Mouse (Mus musculus) layer of hippocampus, postnatal 14 days (tissue): ENCODE measurements around the gene Pcgf5. TPM values are rescaled to one million over a fixed set of nuclear protein-coding genes. Genes with fewer than 3 reads are reported as not detected.
A peak's percentile ranks its signal among the peaks of the same experiment; 100 is the strongest.

ENCODE experiments used
- DNase-seq, 2 experiments: peaks; one replicate each; pipeline ENCODE4 v3.0.0; 2021 to 2022; ENCODE audit warnings: low spot score in 2 of 2, mixed read lengths in 1 of 2
- total RNA-seq, 2 experiments: library from RNA; stranded (reverse); gene quantifications; 2 replicates each; pipeline ENCODE4 v1.2.3; 2021

The Pcgf5 gene
- total RNA-seq, 2 experiments from 2014 or later, result 8.2 to 8.5 TPM

DNA sequence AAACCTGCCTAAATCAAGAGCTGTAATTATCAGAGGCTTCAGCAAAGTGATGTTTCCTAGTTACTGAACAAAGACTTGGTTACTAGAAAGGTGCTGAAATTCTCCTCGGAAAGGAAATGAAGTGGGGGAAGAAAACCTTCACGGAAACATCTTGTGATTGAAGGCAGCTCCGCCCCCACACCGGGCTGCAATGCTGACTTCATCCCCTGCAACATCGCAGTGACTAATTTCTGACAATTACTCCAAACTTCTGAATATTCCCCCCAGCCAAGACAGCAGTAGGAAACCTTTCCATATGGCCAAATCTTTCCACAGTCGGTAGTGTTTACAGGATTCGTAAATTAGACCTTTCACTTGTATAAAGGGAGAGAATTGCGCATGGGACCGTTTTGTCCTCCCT is 129.0 kb downstream of the Pcgf5 start:
- DNase-seq, result peak; percentile 28 to 34

DNA sequence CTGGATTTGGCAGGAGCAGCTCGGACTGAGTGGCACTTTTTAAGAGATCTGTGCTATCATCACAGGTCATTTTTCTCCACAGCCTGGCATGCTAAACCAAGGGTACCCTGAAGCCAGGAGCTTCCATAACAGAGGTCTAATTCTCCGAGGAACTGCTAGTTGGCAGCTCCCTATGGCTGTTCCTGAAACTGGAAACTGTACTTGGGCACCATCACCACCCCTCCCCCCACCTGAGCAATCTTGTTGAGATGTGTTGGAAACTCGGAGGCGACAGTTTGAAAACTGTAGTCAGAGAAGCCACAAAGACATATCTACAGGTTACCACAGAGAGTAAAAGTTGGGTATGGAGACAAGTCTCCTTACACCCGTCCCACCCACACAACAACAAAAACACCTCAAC is 129.6 kb downstream of the Pcgf5 start:
- no peak for DNase-seq

DNA sequence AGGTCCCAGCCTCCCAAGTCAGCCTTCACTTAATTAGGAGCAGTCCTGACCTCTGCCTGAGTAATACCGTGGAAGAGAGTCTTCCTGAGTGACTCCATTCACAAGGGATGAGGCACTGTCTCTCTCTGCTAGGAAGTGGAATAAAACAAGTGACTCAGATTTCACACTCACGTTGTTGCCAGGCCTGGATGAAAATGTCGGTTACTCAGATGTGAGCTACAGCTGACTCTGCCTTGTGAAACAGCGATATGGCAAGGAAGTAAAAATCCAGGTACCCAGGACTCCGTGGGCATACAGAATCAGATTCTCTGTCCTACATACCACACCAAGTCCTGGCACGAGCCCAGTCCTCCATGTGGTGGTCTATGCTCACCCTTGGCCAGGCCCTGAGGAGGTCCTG is 142.8 kb downstream of the Pcgf5 start:
- no peak for DNase-seq

DNA sequence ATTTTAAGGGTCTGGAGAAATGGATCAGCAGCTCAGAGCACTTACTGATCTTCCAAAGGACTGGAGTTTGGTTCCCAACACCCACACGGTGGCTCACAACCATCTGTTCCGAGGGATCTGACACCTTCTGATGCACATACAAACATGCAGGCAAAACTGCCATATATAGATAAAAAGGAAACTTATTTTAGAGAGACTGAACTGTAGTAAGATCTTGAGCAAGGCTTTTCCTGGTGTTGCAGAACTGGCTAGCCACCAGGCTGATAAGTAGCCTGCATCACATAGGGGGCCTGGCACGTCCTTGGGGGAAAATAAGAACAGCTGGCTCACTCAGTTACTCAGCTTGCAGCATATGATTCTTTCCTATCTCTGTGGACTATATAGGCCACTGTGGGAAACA is 147.4 kb downstream of the Pcgf5 start:
- no peak for DNase-seq

DNA sequence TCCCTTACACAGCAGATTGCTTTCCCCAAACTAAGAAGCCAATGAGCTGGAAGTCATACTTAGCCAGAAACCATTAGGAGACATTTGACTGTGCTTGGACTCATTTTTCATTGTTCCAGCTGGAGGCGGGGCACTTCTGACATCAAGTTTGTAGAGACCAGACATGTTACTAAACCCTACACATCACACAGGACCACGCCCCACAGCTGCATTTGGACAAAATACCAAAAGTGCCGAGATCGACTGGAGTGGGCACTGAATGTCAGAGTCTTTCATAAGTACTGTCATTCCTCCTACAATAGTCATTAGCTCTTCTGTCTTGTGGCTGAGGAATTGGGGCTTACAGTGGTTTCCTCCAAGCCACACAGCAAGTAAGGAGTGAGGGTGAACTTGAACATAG is 148.4 kb downstream of the Pcgf5 start:
- no peak for DNase-seq

DNA sequence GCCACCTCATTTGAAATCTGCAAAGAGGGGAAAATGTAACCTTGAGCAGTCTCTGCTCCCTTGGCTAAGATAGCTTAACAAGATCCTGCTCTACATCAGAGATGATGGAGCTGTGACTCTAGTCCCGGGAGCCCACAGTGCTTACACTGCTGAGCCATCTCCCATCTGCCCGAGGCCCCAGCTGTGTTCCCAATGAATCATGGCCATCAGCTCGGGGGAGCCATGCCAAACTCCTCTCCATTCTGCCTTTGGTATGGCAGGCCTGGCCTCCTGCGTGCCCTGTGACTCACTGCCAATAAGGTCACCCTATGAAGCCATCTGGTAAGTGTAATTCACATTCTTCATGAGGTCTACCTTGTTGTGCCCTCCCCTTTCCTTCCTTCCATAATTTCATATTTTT is 149.0 kb downstream of the Pcgf5 start:
- DNase-seq, result no peak

DNA sequence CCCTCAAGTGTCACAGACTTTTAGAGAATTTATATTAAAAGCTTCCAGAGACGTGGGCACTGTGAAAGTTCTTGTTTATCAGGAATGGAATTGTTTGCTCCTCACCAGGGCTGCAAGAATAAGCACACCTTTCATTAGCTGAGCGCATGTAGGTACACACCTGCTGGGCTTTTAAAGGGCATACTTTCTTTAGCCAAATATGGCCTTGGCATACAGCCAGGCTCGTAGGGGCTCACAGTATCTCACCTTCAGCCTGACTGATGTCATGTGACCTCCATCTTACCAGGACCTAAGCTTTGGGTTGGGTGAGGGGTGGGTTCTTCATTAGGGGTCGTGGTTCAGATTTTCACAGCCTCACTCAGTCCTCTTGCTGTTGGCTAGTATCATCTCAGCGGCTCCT is 149.6 kb downstream of the Pcgf5 start:
- DNase-seq, result no peak

DNA sequence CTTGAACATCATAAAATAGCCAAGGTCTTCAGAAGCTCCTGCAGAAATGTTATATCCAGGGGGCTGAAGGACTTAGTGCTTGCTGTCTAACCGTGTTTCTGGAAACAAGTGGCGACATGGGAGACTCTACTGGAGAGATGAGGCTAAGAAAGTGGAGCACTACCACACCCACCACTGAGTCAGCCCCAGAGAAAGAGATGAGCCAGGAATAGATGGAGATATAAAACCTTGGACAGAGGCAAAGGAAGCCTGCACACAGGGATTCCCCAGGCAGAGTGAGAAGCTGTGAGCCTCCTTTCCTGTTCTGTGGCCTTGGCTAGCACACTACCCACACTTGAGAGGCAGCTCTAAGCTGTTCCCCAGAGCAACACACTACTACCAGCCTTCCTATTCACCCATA is 156.6 kb downstream of the Pcgf5 start:
- no peak for DNase-seq

Other genes with a start within 250 kb of the Pcgf5 start
- not detected for gene Ankrd1, start 228.2 kb upstream of the Pcgf5 start, total RNA-seq
- 10 to 100 TPM; 36.0 to 37.0 TPM for gene Hectd2, start 206.3 kb downstream of the Pcgf5 start, total RNA-seq